Mouse (Mus musculus) adrenal gland, postnatal 10 days (tissue): Measurements from ENCODE around the gene Ssh1. TPM values are rescaled to one million over a fixed set of nuclear protein-coding genes. Genes with fewer than 3 reads are reported as not detected.

Experiments used
- DNase-seq: peaks from one replicate; pipeline ENCODE4 v3.0.0; 2021; ENCODE audit warnings: mixed read lengths
- total RNA-seq, 2 experiments: library from RNA; stranded (reverse); gene quantifications; 2 replicates each; pipeline ENCODE4 v1.2.3; 2021

Gene Ssh1
- total RNA-seq, 2 experiments from 2014 or later: 14.2 to 20.0 TPM

DNA sequence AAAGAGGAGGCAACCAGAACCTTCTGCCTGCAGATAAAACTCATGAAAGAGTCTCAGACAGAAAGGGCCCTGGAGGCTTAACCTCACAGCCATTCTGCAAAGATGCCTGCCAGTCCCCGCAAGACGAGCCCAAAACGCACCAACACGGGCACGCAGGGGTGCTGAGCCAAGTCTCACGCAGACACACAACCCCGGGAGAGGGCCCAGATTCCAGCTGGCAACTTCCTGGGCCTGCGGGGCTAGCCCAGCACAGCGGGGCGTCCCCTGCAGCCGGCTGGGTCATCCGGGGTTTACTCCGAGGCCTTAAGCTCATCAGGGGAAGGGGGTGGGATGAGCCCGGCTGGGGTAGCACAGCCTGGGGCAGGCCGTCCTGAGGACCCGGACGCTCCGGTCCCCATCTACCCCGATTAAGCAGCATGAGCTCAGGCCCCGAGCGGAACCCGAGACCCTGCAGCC is 635 bp downstream of the Ssh1 start:
- peak; percentile 66 for DNase-seq

GRCm38 (mm10) chr5:113992339-113992831 is 1.3 kb downstream of the Ssh1 start:
- peak; percentile 49 for DNase-seq

GRCm38 (mm10) chr5:113991141-113991540 is 2.6 kb downstream of the Ssh1 start:
- no peak for DNase-seq

GRCm38 (mm10) chr5:113990593-113990992 is 3.1 kb downstream of the Ssh1 start:
- no peak for DNase-seq

GRCm38 (mm10) chr5:113989437-113990024 is 4.2 kb downstream of the Ssh1 start:
- peak; percentile 51 for DNase-seq

- peak; percentile 54 for DNase-seq
Measured at GRCm38 (mm10) chr5:113986182-113986961, 7.3 kb downstream of the Ssh1 start.

DNA sequence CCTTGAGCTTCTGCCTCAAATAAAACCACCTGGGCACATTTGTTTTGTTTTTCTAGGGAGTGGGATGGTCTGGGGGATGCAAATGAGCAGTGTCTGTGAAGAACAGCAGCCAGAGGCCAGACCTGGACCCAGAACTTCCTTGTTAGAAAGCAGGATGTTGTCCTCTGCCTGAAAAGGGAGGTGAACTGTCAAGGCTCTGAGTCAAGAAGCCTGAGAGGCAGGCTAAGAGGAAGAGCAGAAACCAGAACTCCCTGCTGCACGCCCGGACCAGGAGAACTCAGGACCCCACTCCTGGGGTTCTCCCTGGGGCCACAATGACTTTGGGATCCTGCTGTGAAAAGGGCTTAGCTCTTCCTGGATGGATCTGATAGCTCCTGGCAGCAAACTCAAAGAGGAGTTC is 8.0 kb downstream of the Ssh1 start:
- no peak for DNase-seq

GRCm38 (mm10) chr5:113984025-113984740 is 9.5 kb downstream of the Ssh1 start:
- DNase-seq: no peak

DNA sequence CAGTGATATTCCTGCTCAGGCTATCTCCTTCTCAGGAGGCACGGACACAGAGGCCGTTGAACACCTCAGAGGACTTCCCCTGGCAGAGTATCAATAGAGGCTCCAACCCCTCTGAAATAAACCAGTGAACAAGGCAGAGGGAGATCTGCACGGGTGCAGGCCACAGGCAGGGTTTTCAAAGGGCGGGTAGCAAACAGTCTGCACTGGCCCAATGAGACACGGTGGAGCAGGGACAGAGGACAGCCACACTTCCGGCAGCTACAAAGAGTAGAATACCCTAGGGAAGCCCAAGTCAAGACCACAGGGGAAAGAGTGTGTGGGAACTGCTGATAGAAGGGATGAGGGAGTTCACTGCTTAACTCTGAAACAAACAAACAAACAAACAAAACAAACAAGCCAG is 10.2 kb downstream of the Ssh1 start:
- no peak for DNase-seq

- peak; percentile 46 for DNase-seq
Measured at GRCm38 (mm10) chr5:113981843-113982242, 11.9 kb downstream of the Ssh1 start.

- no peak for DNase-seq
Measured at GRCm38 (mm10) chr5:113981171-113981570, 12.5 kb downstream of the Ssh1 start.

DNA sequence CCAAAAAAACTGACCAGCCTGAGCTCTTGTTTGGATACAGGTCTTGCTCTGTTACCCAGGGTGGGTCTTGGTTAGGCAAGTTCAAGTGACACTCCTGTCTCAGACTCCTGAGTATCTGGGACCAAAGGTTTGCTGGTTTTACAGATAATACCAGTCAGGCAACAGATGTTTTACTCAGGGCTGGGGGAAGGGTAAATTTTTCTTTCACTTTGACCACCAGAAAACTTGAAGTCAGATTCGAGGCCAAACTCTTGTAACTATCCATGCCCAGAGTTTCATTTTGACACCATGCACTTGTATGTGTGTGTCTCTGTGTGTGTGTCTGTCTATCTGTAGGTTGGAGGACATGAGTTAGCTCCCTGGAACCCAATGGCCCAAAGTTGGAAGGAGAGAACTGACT is 13.2 kb downstream of the Ssh1 start:
- no peak for DNase-seq

GRCm38 (mm10) chr5:113977309-113977708 is 16.4 kb downstream of the Ssh1 start:
- no peak for DNase-seq

DNA sequence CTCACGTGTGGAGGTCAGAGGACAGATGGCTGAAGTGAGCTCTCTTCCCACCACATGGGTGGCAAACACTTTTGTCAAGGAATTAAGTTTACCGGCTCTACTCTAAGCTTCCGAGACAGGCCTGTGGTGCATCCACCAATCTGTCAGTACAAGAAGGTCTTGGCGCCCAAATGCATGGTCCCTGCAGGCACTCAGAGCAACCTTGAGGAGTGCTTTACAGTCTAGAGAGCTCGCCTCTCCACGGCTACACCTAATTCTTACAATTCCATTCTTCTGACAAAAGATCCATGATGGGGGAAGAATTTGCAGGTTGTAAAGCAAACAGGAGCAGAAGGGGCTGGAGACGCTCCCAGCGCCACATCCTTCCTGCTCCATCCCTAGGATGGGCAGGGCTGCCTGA is 17.1 kb downstream of the Ssh1 start:
- no peak for DNase-seq

- peak; percentile 76 for DNase-seq
Measured at GRCm38 (mm10) chr5:113975538-113976215, 18.0 kb downstream of the Ssh1 start.

DNA sequence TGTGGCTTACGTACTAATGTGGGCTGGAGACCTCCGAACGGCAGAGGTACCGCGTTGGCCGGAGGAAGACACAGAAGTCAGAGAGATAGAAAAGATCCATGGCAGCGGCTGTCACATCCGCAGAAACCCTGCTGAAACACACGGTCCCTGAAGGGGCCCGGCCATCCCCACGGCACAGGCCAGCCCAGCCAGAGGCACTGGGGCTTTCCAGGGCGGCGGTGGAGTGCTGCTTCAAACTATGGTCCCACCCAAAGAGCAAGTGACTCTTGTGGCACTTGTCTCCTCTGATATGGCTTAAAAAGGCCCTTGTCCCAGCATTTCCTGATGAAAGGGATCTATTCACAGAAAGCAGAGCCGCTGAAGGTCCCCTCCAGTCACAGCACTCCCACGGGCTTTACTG is 19.1 kb downstream of the Ssh1 start:
- no peak for DNase-seq

- no peak for DNase-seq
Measured at GRCm38 (mm10) chr5:113973790-113974189, 19.9 kb downstream of the Ssh1 start.

GRCm38 (mm10) chr5:113972589-113973515 is 20.8 kb downstream of the Ssh1 start:
- DNase-seq: no peak

GRCm38 (mm10) chr5:113971434-113971960 is 22.2 kb downstream of the Ssh1 start:
- DNase-seq: no peak

- DNase-seq: no peak
Measured at GRCm38 (mm10) chr5:113968371-113968770, 25.3 kb downstream of the Ssh1 start.
